Mouse (Mus musculus): ENCODE measurements around the gene Tardbp. TPM values are rescaled to one million over a fixed set of nuclear protein-coding genes. Genes with fewer than 3 reads are reported as not detected.
A peak's percentile ranks its signal among the peaks of the same experiment; 100 is the strongest.

Tardbp gene
- polyA plus RNA-seq (2011; ENCODE audit: insufficient read depth, insufficient read length, low read depth, missing spikeins): 742 and 797 TPM in 2 replicates

DNA sequence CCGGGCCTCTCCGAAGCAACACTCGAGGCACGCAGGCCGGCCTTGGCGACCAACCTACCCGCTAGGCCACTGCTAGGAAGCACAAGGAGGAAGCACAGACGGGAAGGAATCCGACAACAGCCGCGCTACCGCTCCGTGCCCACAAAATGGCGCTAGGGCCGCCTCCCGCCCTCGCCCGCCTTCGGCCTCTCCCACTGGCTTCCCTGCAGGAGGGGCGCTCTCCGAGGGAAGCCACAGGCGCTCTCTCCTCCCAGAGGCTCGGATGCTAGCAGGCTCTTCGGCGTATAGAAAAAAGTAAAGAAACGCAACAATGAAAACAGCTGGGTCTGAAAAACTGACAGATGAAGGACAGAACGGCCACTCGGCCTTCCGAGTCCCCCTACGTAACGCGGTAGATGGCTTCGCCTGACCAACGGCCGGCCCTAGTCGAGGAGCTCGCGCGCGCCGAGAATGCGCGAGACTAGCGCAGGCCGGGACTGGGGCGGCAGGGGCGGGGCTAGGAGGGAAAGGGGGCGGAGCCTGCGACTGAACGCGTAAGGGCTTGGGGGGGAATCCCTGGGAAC is at the start of gene Tardbp:
Gene Tardbp, minus strand, starts transcription at position 397 of the 563 bp plus-strand sequence.
- Histone ChIP-seq H3K9me3 (replicated peaks; ENCODE audit: control insufficient read depth, insufficient read depth, low read length, poor library complexity, severe bottlenecking) (no peaks in the 10 kb centered on the region), H3K4me3 (ENCODE audit: low read depth, low read length) (peak within 1 kb of the TSS; percentile 99), H3K36me3 (ENCODE audit: control insufficient read depth, insufficient read depth, low read length, poor library complexity, severe bottlenecking) (peaks cover 35% of the 10 kb centered on the region), H3K27me3 (ENCODE audit: control insufficient read depth, insufficient read depth, low read length, poor library complexity, severe bottlenecking) (no peaks in the 10 kb centered on the region), H3K4me1 (ENCODE audit: control insufficient read depth, insufficient read depth, low read length) (peaks cover 2% of the 10 kb centered on the region), H3K9ac (ENCODE audit: low read depth, poor library complexity, severe bottlenecking) (peak within 1 kb of the TSS; percentile 99), H3K27ac (ENCODE audit: insufficient read depth, low read length) (peak within 1 kb of the TSS; percentile 94)
- TF ChIP-seq CTCF (IDR thresholded peaks at IDR 0.05; ENCODE audit: low read depth, low read length) (no peak), POLR2A (IDR thresholded peaks at IDR 0.05; ENCODE audit: insufficient read depth, low read length) (peak; percentile 74), EP300 (IDR thresholded peaks at IDR 0.05; ENCODE audit: insufficient read depth, low read depth, low read length) (no peak)

- Histone ChIP-seq H3K9ac (ENCODE audit: low read depth, poor library complexity, severe bottlenecking) (no peak overlapping the region), H3K9me3 (replicated peaks; ENCODE audit: control insufficient read depth, insufficient read depth, low read length, poor library complexity, severe bottlenecking) (no peaks in the 10 kb centered on the region), H3K4me1 (ENCODE audit: control insufficient read depth, insufficient read depth, low read length) (peaks cover 10% of the 10 kb centered on the region), H3K36me3 (ENCODE audit: control insufficient read depth, insufficient read depth, low read length, poor library complexity, severe bottlenecking) (no peaks in the 10 kb centered on the region), H3K27me3 (ENCODE audit: control insufficient read depth, insufficient read depth, low read length, poor library complexity, severe bottlenecking) (no peaks in the 10 kb centered on the region), H3K4me3 (ENCODE audit: low read depth, low read length) (no peak overlapping the region), H3K27ac (ENCODE audit: insufficient read depth, low read length) (no peak overlapping the region)
- TF ChIP-seq CTCF (IDR thresholded peaks at IDR 0.05; ENCODE audit: low read depth, low read length) (no peak), POLR2A (IDR thresholded peaks at IDR 0.05; ENCODE audit: insufficient read depth, low read length) (no peak), EP300 (IDR thresholded peaks at IDR 0.05; ENCODE audit: insufficient read depth, low read depth, low read length) (no peak)
Measured at GRCm38 (mm10) chr4:148676188-148676960, 49.6 kb upstream of the Tardbp start.

DNA sequence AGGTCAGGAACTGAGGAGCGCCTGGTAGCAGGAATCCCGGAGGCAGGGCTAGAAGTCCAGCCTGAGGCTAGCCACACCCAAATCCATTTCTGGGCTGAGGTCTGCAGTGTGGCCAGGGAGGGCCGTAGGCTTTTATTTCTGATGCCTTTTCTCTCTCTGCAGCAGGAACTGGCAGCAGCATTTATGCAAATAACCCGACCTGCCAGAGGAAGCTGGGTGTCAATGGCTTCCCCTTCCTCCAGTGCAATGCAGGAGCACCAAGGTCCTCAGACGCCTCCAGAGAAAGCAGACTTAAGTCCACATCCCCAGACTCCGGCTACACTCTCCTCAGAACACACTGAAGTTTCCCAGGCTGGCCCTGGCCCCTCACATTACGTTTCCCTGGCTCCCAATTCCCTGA is 48.2 kb upstream of the Tardbp start:
- no peak overlapping the region for H3K27ac ChIP-seq (ENCODE audit: insufficient read depth, low read length)
- no peaks in the 10 kb centered on the region for H3K27me3 ChIP-seq (ENCODE audit: control insufficient read depth, insufficient read depth, low read length, poor library complexity, severe bottlenecking)
- no peaks in the 10 kb centered on the region for H3K36me3 ChIP-seq (ENCODE audit: control insufficient read depth, insufficient read depth, low read length, poor library complexity, severe bottlenecking)
- no peak for TF ChIP-seq POLR2A (IDR thresholded peaks at IDR 0.05; ENCODE audit: insufficient read depth, low read length)
- no peak for TF ChIP-seq CTCF (IDR thresholded peaks at IDR 0.05; ENCODE audit: low read depth, low read length)
- peaks cover 8% of the 10 kb centered on the region for H3K4me1 ChIP-seq (ENCODE audit: control insufficient read depth, insufficient read depth, low read length)
- no peaks in the 10 kb centered on the region for H3K9me3 ChIP-seq (replicated peaks; ENCODE audit: control insufficient read depth, insufficient read depth, low read length, poor library complexity, severe bottlenecking)
- no peak overlapping the region for H3K9ac ChIP-seq (ENCODE audit: low read depth, poor library complexity, severe bottlenecking)
- H3K4me3 ChIP-seq (ENCODE audit: low read depth, low read length): no peak overlapping the region

- no peak overlapping the region for H3K27ac ChIP-seq (ENCODE audit: insufficient read depth, low read length)
- no peak for TF ChIP-seq CTCF (IDR thresholded peaks at IDR 0.05; ENCODE audit: low read depth, low read length)
- no peak for TF ChIP-seq POLR2A (IDR thresholded peaks at IDR 0.05; ENCODE audit: insufficient read depth, low read length)
- TF ChIP-seq EP300 (IDR thresholded peaks at IDR 0.05; ENCODE audit: insufficient read depth, low read depth, low read length): no peak
- H3K27me3 ChIP-seq (ENCODE audit: control insufficient read depth, insufficient read depth, low read length, poor library complexity, severe bottlenecking): no peaks in the 10 kb centered on the region
- H3K9ac ChIP-seq (ENCODE audit: low read depth, poor library complexity, severe bottlenecking): no peak overlapping the region
- H3K36me3 ChIP-seq (ENCODE audit: control insufficient read depth, insufficient read depth, low read length, poor library complexity, severe bottlenecking): no peaks in the 10 kb centered on the region
- peaks cover 3% of the 10 kb centered on the region for H3K4me1 ChIP-seq (ENCODE audit: control insufficient read depth, insufficient read depth, low read length)
- H3K4me3 ChIP-seq (ENCODE audit: low read depth, low read length): no peak overlapping the region
- H3K9me3 ChIP-seq (replicated peaks; ENCODE audit: control insufficient read depth, insufficient read depth, low read length, poor library complexity, severe bottlenecking): no peaks in the 10 kb centered on the region
Measured at GRCm38 (mm10) chr4:148671230-148671947, 44.6 kb upstream of the Tardbp start.

- Histone ChIP-seq H3K4me3 (ENCODE audit: low read depth, low read length) (no peak overlapping the region), H3K9ac (ENCODE audit: low read depth, poor library complexity, severe bottlenecking) (no peak overlapping the region), H3K27me3 (ENCODE audit: control insufficient read depth, insufficient read depth, low read length, poor library complexity, severe bottlenecking) (no peaks in the 10 kb centered on the region), H3K9me3 (replicated peaks; ENCODE audit: control insufficient read depth, insufficient read depth, low read length, poor library complexity, severe bottlenecking) (no peaks in the 10 kb centered on the region), H3K36me3 (ENCODE audit: control insufficient read depth, insufficient read depth, low read length, poor library complexity, severe bottlenecking) (no peaks in the 10 kb centered on the region), H3K4me1 (ENCODE audit: control insufficient read depth, insufficient read depth, low read length) (peaks cover 2% of the 10 kb centered on the region), H3K27ac (ENCODE audit: insufficient read depth, low read length) (no peak overlapping the region)
- no peak for TF ChIP-seq CTCF (IDR thresholded peaks at IDR 0.05; ENCODE audit: low read depth, low read length)
- no peak for TF ChIP-seq POLR2A (IDR thresholded peaks at IDR 0.05; ENCODE audit: insufficient read depth, low read length)
- TF ChIP-seq EP300 (IDR thresholded peaks at IDR 0.05; ENCODE audit: insufficient read depth, low read depth, low read length): no peak
Measured at GRCm38 (mm10) chr4:148667006-148667755, 40.4 kb upstream of the Tardbp start.
